Mouse (Mus musculus): ENCODE results near the gene Vstm4. TPM values are rescaled to one million over a fixed set of nuclear protein-coding genes. Genes with fewer than 3 reads are reported as not detected.
A peak's percentile ranks its signal among the peaks of the same experiment; 100 is the strongest.

Vstm4 gene
- polyA plus RNA-seq (2014; fragmentation: Nextera tagmentation; extraction: Ambion mirVana), result 52.5 and 56.2 TPM in 2 replicates

DNA sequence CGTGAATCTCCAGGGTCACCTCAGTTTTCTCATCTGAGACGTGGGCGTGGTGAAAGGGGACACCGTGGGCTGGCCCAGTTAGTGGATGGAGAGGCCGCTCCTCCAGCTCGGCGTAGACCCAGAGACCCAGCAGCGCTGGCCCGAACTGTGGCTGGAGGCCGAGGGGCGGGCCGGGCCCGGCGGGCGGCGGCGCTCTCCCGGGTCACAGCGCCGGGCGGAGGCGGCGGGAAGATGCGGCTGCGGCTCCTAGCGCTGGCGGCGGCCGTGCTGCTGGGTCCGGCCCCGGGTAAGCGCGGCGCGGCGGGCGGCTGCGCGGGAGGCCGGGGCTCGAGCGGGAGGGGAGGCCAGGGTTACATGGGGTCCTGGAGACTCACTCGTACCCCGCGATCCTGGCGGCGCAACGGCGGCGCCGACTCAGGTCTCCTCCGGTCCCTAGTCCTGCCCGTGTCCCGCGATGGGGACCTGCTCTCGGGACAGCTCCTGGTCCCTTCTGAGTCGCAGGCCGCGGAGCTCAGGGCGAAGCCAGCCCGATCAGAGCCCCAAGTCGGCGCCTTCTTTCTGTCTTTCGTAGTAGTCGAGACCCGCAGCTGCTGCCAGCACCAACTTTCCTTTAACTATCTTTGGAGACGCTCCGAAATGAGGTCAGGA, at the start of gene Vstm4:
Gene Vstm4, plus strand, starts transcription at position 76 of the 648 bp plus-strand sequence.
- no peaks in the 10 kb centered on the region for H3K27me3 ChIP-seq (ENCODE audit: insufficient read depth, low read length)
- ATAC-seq (ENCODE audit: insufficient read depth) (peak; percentile 74), DNase-seq (peak; percentile 86)
- H3K4me2 ChIP-seq, result peak within 1 kb of the TSS; percentile 69
- H3K27ac ChIP-seq (ENCODE audit: low read depth), result peak within 1 kb of the TSS; percentile 88
- H3K4me1 ChIP-seq (ENCODE audit: insufficient read depth), result peaks cover 27% of the 10 kb centered on the region
- TF ChIP-seq CTCF (IDR thresholded peaks at IDR 0.05; ENCODE audit: low read depth), result no peak
- no peaks in the 10 kb centered on the region for H3K36me3 ChIP-seq (ENCODE audit: insufficient read depth)
- peak within 1 kb of the TSS; percentile 55 for H3K4me3 ChIP-seq (ENCODE audit: low read depth, low read length)
- no peaks in the 10 kb centered on the region for H3K9me3 ChIP-seq (ENCODE audit: low read depth, low read length)
- peak within 1 kb of the TSS; percentile 74 for H3K9ac ChIP-seq
- under 1% methylated on average over 68 of the region's 68 CpGs for WGBS

DNA sequence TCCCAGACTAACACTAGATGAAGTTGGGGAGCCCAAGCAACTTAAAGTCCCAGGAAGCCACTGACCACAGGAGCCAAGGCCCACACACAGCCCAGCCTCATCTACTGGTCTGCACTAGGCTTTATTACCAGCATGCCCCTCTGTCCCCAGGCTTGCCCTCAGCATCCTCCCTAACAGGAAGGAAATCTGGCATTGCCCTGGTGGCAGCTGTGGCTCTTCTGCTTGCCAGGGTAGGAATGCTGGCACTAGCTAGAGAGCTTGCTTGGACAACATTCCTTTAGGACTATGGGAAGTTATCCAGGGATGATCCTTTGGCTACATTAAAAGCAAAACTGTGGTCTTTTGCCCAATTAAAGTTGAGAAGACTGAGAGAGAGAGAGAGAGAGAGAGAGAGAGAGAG, 46.4 kb upstream of the Vstm4 start:
- H3K4me3 ChIP-seq (ENCODE audit: low read depth, low read length), result no peak overlapping the region
- no peak for ATAC-seq (ENCODE audit: insufficient read depth)
- H3K9ac ChIP-seq, result no peak overlapping the region
- no peak for DNase-seq
- no peaks in the 10 kb centered on the region for H3K36me3 ChIP-seq (ENCODE audit: insufficient read depth)
- no peak overlapping the region for H3K27ac ChIP-seq (ENCODE audit: low read depth)
- no peak overlapping the region for H3K4me2 ChIP-seq
- no peak for TF ChIP-seq CTCF (IDR thresholded peaks at IDR 0.05; ENCODE audit: low read depth)
- H3K9me3 ChIP-seq (ENCODE audit: low read depth, low read length), result no peaks in the 10 kb centered on the region
- H3K27me3 ChIP-seq (ENCODE audit: insufficient read depth, low read length), result no peaks in the 10 kb centered on the region
- H3K4me1 ChIP-seq (ENCODE audit: insufficient read depth), result no peaks in the 10 kb centered on the region

DNA sequence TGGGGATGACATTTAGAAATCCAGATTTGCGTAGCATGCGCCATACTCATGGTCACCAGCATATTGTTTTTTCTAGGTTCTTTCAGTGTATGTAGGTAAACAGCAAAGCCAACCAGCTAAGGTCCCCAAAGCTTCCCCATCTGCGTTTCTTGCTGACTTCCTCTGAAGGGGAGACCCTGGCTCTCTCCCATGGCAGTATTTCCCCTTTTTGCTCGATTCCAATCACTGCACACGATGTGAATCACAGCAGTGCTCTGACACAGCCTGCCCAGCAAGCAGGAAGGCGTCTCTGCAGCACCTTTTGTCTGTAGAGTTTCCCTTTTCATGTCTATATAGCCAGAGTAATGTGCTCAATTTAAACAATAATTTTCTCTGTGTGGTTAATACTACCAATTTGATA, 44.1 kb upstream of the Vstm4 start:
- H3K4me3 ChIP-seq (ENCODE audit: low read depth, low read length), result no peak overlapping the region
- no peak overlapping the region for H3K4me2 ChIP-seq
- no peaks in the 10 kb centered on the region for H3K36me3 ChIP-seq (ENCODE audit: insufficient read depth)
- no peak overlapping the region for H3K27ac ChIP-seq (ENCODE audit: low read depth)
- H3K9ac ChIP-seq, result no peak overlapping the region
- H3K27me3 ChIP-seq (ENCODE audit: insufficient read depth, low read length), result no peaks in the 10 kb centered on the region
- no peaks in the 10 kb centered on the region for H3K4me1 ChIP-seq (ENCODE audit: insufficient read depth)
- no peaks in the 10 kb centered on the region for H3K9me3 ChIP-seq (ENCODE audit: low read depth, low read length)
- 71% methylated on average over 6 of the region's 6 CpGs for WGBS
- DNase-seq, result no peak
- no peak for TF ChIP-seq CTCF (IDR thresholded peaks at IDR 0.05; ENCODE audit: low read depth)
- no peak for ATAC-seq (ENCODE audit: insufficient read depth)

DNA sequence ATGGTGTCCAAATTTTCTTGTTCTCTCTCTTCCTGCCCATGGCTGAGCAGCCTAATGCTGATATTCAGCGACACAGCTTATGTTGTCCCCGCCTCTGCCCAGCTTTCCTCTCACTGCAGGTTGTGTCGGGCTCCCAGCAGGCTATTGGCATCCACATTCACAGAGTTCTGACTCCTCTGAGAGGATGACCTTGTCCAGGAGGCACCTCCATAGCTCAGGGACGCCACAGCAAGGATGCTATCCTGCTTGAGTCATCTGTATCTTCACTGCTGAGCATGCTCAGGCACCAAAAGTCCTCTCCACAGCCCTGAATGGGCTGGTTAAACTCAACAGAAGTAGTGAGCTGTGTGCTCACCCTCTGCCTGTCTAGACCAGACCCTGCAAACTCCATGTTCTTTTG, 41.6 kb upstream of the Vstm4 start:
- H3K9me3 ChIP-seq (ENCODE audit: low read depth, low read length), result no peaks in the 10 kb centered on the region
- no peak for DNase-seq
- no peak overlapping the region for H3K9ac ChIP-seq
- no peak for ATAC-seq (ENCODE audit: insufficient read depth)
- no peak for TF ChIP-seq CTCF (IDR thresholded peaks at IDR 0.05; ENCODE audit: low read depth)
- H3K4me3 ChIP-seq (ENCODE audit: low read depth, low read length), result no peak overlapping the region
- peaks cover 9% of the 10 kb centered on the region; the same call in 1 of the 2 replicates for H3K4me1 ChIP-seq (ENCODE audit: insufficient read depth)
- no peaks in the 10 kb centered on the region for H3K36me3 ChIP-seq (ENCODE audit: insufficient read depth)
- 57% methylated on average over 4 of the region's 4 CpGs for WGBS
- H3K4me2 ChIP-seq, result no peak overlapping the region
- no peak overlapping the region for H3K27ac ChIP-seq (ENCODE audit: low read depth)
- H3K27me3 ChIP-seq (ENCODE audit: insufficient read depth, low read length), result no peaks in the 10 kb centered on the region

DNA sequence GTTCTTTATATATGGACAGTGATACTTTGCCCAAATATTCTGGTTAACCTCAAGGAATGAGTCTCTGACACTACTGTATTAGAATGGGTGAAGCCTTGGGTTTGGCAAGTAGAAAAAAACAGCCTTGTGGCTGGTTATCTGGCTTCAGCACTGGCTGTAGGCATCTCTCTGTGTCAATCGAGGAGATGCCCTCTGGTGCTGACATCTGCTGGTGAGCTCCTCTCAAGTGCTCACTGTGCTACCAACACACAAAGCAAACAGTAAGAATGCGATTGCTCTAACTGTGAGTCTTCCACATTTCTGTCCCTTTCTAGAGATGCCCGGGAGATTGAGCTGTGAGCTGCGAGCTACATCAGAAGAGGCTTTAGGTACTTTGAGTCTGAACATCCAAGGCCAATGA, 40.0 kb upstream of the Vstm4 start:
- H3K4me1 ChIP-seq (ENCODE audit: insufficient read depth), result peaks cover 9% of the 10 kb centered on the region; the same call in 1 of the 2 replicates
- WGBS, result 62% methylated on average over 4 of the region's 4 CpGs

DNA sequence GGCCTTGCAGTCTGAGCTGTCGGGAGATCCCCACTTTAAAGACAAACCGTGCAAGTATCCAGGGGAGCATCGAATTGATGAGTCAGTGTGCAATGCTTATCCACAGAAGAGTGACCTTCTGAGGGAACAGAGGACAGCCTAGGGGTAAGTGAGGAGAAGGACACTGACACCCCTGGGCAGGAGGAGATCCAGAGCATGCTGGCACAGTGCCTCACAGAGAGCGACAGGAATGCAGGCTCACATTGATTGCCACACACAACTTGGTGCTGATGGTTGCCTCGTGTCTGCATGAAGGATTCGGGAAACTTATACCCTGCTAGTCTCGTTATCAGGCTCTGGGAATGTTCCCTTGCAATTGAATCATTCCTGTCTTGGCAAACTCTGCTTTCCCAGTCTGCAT, 39.3 kb upstream of the Vstm4 start:
- peaks cover 9% of the 10 kb centered on the region; the same call in 1 of the 2 replicates for H3K4me1 ChIP-seq (ENCODE audit: insufficient read depth)
- ATAC-seq (ENCODE audit: insufficient read depth), result peak; percentile 46

More for the DNA sequence above, 40.0 kb upstream of the Vstm4 start:
- H3K4me3 ChIP-seq (ENCODE audit: low read depth, low read length), result no peak overlapping the region
- H3K9ac ChIP-seq, result no peak overlapping the region
- H3K9me3 ChIP-seq (ENCODE audit: low read depth, low read length), result no peaks in the 10 kb centered on the region
- H3K36me3 ChIP-seq (ENCODE audit: insufficient read depth), result no peaks in the 10 kb centered on the region
- H3K27ac ChIP-seq (ENCODE audit: low read depth), result no peak overlapping the region
- DNase-seq (no peak), ATAC-seq (ENCODE audit: insufficient read depth) (no peak)
- no peaks in the 10 kb centered on the region for H3K27me3 ChIP-seq (ENCODE audit: insufficient read depth, low read length)
- H3K4me2 ChIP-seq, result no peak overlapping the region
- TF ChIP-seq CTCF (IDR thresholded peaks at IDR 0.05; ENCODE audit: low read depth), result peak; percentile 14; the same call in 1 of the 2 replicates

DNA sequence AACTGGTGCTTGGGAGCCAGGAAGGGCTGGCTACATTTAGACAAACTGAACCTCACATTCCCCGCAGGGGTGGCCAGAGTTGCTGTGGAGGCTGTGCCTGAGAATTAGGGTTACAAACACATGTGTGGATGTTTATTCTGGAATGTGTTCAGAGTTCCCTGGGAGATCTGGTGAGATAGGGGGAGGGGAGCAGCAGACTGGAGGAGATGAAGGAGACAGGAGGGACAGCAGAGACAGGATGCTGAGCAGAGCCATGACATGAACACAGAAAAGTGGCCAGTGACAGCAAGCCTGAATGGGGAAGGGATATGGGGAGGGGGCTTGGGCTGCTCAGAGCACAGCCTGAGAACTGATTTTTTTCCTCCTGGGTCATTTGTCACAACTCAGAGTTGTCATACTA, 37.3 kb upstream of the Vstm4 start:
- no peaks in the 10 kb centered on the region for H3K9me3 ChIP-seq (ENCODE audit: low read depth, low read length)
- ATAC-seq (ENCODE audit: insufficient read depth) (peak; percentile 52), DNase-seq (peak; percentile 49)
- H3K36me3 ChIP-seq (ENCODE audit: insufficient read depth), result no peaks in the 10 kb centered on the region
- H3K4me1 ChIP-seq (ENCODE audit: insufficient read depth), result peaks cover 12% of the 10 kb centered on the region; the same call in 1 of the 2 replicates
- no peak overlapping the region for H3K4me2 ChIP-seq
- TF ChIP-seq CTCF (IDR thresholded peaks at IDR 0.05; ENCODE audit: low read depth), result no peak
- H3K9ac ChIP-seq, result no peak overlapping the region
- H3K27me3 ChIP-seq (ENCODE audit: insufficient read depth, low read length), result no peaks in the 10 kb centered on the region
- no peak overlapping the region for H3K27ac ChIP-seq (ENCODE audit: low read depth)
- WGBS, result 31% methylated on average over 1 of the region's 1 CpGs
- H3K4me3 ChIP-seq (ENCODE audit: low read depth, low read length), result no peak overlapping the region

More for the DNA sequence above, 39.3 kb upstream of the Vstm4 start:
- Histone ChIP-seq H3K4me3 (ENCODE audit: low read depth, low read length) (no peak overlapping the region), H3K36me3 (ENCODE audit: insufficient read depth) (no peaks in the 10 kb centered on the region), H3K4me2 (no peak overlapping the region), H3K27me3 (ENCODE audit: insufficient read depth, low read length) (no peaks in the 10 kb centered on the region), H3K27ac (ENCODE audit: low read depth) (no peak overlapping the region), H3K9ac (no peak overlapping the region), H3K9me3 (ENCODE audit: low read depth, low read length) (no peaks in the 10 kb centered on the region)
- TF ChIP-seq CTCF (IDR thresholded peaks at IDR 0.05; ENCODE audit: low read depth), result no peak
- 44% methylated on average over 7 of the region's 7 CpGs for WGBS
- DNase-seq, result peak; percentile 69

All from lung, embryonic 14.5 days (tissue).